Mouse (Mus musculus): Measurements from ENCODE around the gene Mylk.

GRCm38 (mm10) chr16:34854066-34854465, 109.1 kb downstream of the Mylk start:
- TF ChIP-seq CTCF (IDR thresholded peaks at IDR 0.05) (no peak), POLR2A (IDR thresholded peaks at IDR 0.05; ENCODE audit: insufficient read depth, low read depth, low read length) (no peak)
